Comparison of ENCODE assay signal across 23 mouse cellular contexts in the genomic region with DNA sequence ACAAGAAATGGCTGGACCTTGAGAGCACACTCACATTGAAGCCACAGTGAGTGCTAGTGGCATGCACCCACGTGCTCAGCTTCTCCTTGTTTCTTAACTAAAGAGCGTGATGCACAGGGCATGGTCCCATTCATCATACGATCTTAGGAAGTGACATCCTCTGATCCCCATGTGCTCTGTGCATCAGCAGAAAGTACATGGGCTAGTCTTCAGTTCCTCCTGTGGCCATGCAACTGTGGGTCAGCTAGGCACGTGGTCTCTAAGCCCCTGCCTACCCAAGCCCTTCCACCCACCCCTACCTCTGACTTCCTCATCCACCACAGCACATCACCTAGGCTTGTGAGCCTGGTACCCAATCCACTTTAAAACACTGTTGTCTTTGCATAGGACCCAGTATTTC. TPM values are rescaled to one million over a fixed set of nuclear protein-coding genes. Genes with fewer than 3 reads are reported as not detected.
A peak's percentile ranks its signal among the peaks of the same experiment; 100 is the strongest.
DNase-seq lines count a peak whose midpoint lies in the region; ATAC-seq and TF ChIP-seq lines count a peak whose summit lies in the region.
"Had no signal": no experiment of that assay in that cellular context is flagged by ENCODE, and none has a peak within 500 bp of the region (broad histone marks: within the 10 kb centered on the region; RNA-seq: fewer than 3 reads in every experiment).

No protein-coding gene starts in this region.

- TF ChIP-seq CTCF in gastrocnemius, adult 2 months (IDR thresholded peaks at IDR 0.05), result no peak

- no peak overlapping the region for H3K4me3 ChIP-seq in gastrocnemius, adult 2 months
- H3K4me3 ChIP-seq: embryonic facial prominence, embryonic 12.5 days; forebrain, embryonic 15.5 days; heart, embryonic 10.5 days; hindbrain, embryonic 12.5 days had no signal

- no peak for DNase-seq in gastrocnemius, adult 2 months
- no peak for DNase-seq in gastrocnemius, adult 18-20 months (ENCODE audit: low spot score)
- peak; percentile 34 to 36 for DNase-seq in spleen, postnatal 36 days (ENCODE audit: low spot score in 2 of 2)
- DNase-seq in spleen, postnatal 4 days (ENCODE audit: low spot score in 2 of 2), result no peak
- no peak for DNase-seq in frontal cortex, postnatal 25 days (ENCODE audit: low spot score in 2 of 2)
- no peak for DNase-seq in adipocyte (ENCODE audit: low spot score)
- no peak for DNase-seq in heart, adult 18-20 months
- DNase-seq: adrenal gland, postnatal 10 days; B cell, adult 2 months; cerebellum, adult 18-20 months; cerebellum, adult 9-11 months; cerebellum, postnatal 36 days; gastrocnemius, postnatal 25 days; heart, adult 11 months; heart, postnatal 10 days; heart, postnatal 4 days had no signal

- H3K27ac ChIP-seq in gastrocnemius, adult 2 months, result 0 out of 2 replicates have a peak overlapping the region, but pooled peaks have one; percentile 39
- H3K27ac ChIP-seq: embryonic facial prominence, embryonic 12.5 days; forebrain, embryonic 15.5 days; heart, embryonic 10.5 days; hindbrain, embryonic 12.5 days had no signal

- ATAC-seq in megakaryocyte progenitor cell, adult 5-6 weeks (replicated peaks; ENCODE audit: poor library complexity), result peak; percentile 59
- ATAC-seq: CD4-positive, CD25-positive, alpha-beta regulatory T cell, adult 4 months; forebrain, embryonic 15.5 days; hindbrain, embryonic 16.5 days had no signal

- intact Hi-C loops in gastrocnemius, adult 2 months (cut with DNase I), result no loop called here

RNA-seq across cellular contexts. Expression of a gene that starts 9.7 kb away (rescaled TPM):
- 10 to 100 TPM; 27.7 to 33.1 TPM for total RNA-seq in gastrocnemius, adult 2 months (2021)
- total RNA-seq in gastrocnemius, adult 18-20 months (2021), result 10 to 100 TPM; 21.0 to 28.1 TPM
- 2.8 and 6.4 TPM in 2 replicates for total RNA-seq in megakaryocyte progenitor cell, adult 5-6 weeks (2015)
- 5.4 and 9.0 TPM in 2 replicates for total RNA-seq in megakaryocyte progenitor cell, adult 5-6 weeks (2017)
- 10 to 100 TPM; 14.0 to 14.2 TPM for total RNA-seq in heart, adult 18-20 months (2021)

RNA-seq across cellular contexts. Expression of a gene that starts 14.5 kb away (rescaled TPM):
- total RNA-seq in gastrocnemius, adult 2 months (2021), result 1 to 10 TPM; 4.6 to 4.7 TPM
- 1 to 10 TPM; 4.6 to 5.6 TPM for total RNA-seq in gastrocnemius, adult 18-20 months (2021)
- 49.0 and 63.6 TPM in 2 replicates for total RNA-seq in megakaryocyte progenitor cell, adult 5-6 weeks (2015)
- 45.2 and 50.1 TPM in 2 replicates for total RNA-seq in megakaryocyte progenitor cell, adult 5-6 weeks (2017)
- 1 to 10 TPM; 6.9 to 7.1 TPM for total RNA-seq in heart, adult 18-20 months (2021)

RNA-seq across cellular contexts. Expression of a gene that starts 38.6 kb away (rescaled TPM):
- total RNA-seq in gastrocnemius, adult 2 months (2021), result 100 to 1,000 TPM; 243 to 286 TPM
- 100 to 1,000 TPM; 261 to 262 TPM for total RNA-seq in gastrocnemius, adult 18-20 months (2021)
- 0.54 TPM in 1 of 2 replicates, not detected in the other for total RNA-seq in megakaryocyte progenitor cell, adult 5-6 weeks (2015)
- total RNA-seq in megakaryocyte progenitor cell, adult 5-6 weeks (2017), result 0.21 and 0.61 TPM in 2 replicates
- total RNA-seq in heart, adult 18-20 months (2021), result 100 to 1,000 TPM; 174 to 192 TPM

RNA-seq across cellular contexts. Expression of a gene that starts 47.9 kb away (rescaled TPM):
- total RNA-seq in gastrocnemius, adult 2 months (2021), result 100 to 1,000 TPM; 144 to 170 TPM
- 100 to 1,000 TPM; 145 to 151 TPM for total RNA-seq in gastrocnemius, adult 18-20 months (2021)
- 851 and 960 TPM in 2 replicates for total RNA-seq in megakaryocyte progenitor cell, adult 5-6 weeks (2015)
- total RNA-seq in megakaryocyte progenitor cell, adult 5-6 weeks (2017), result 795 and 1,001 TPM in 2 replicates
- total RNA-seq in heart, adult 18-20 months (2021), result 100 to 1,000 TPM; 173 to 185 TPM

RNA-seq across cellular contexts. Expression of a gene that starts 52.9 kb away (rescaled TPM):
- 100 to 1,000 TPM; 178 to 229 TPM for total RNA-seq in gastrocnemius, adult 2 months (2021)
- 100 to 1,000 TPM; 167 to 244 TPM for total RNA-seq in gastrocnemius, adult 18-20 months (2021)
- total RNA-seq in megakaryocyte progenitor cell, adult 5-6 weeks (2015), result 285 and 312 TPM in 2 replicates
- 134 and 164 TPM in 2 replicates for total RNA-seq in megakaryocyte progenitor cell, adult 5-6 weeks (2017)
- 100 to 1,000 TPM; 205 to 229 TPM for total RNA-seq in heart, adult 18-20 months (2021)

Comparison
In these comparisons a context has a peak if more than half of its experiments do, and no peak if none do; other contexts are left out.
1. DNase-seq: peak in spleen, postnatal 36 days (2 of 2); none in gastrocnemius, adult 2 months (single experiment), gastrocnemius, adult 18-20 months (single experiment), spleen, postnatal 4 days (0 of 2), frontal cortex, postnatal 25 days (0 of 2), adipocyte (single experiment) and heart, adult 18-20 months (0 of 2).
2. RNA of a gene that starts 14.5 kb away (total RNA-seq): 45.2 to 63.6 TPM in megakaryocyte progenitor cell, adult 5-6 weeks; 6.9 to 7.1 TPM in heart, adult 18-20 months, 4.6 to 5.6 TPM in gastrocnemius, adult 18-20 months and 4.6 to 4.7 TPM in gastrocnemius, adult 2 months; every median in the first group is over 4 times any median in the second.
3. RNA of a gene that starts 38.6 kb away (total RNA-seq): 243 to 286 TPM in gastrocnemius, adult 2 months, 261 to 262 TPM in gastrocnemius, adult 18-20 months and 174 to 192 TPM in heart, adult 18-20 months; 0.21 to 0.61 TPM in megakaryocyte progenitor cell, adult 5-6 weeks; every median in the first group is over 100 times any median in the second.